8 mouse cellular contexts compared by ENCODE assay signal in genomic region chr8:15496248-15496647, GRCm38 (mm10).
DNase-seq lines count a peak whose midpoint lies in the region.
"Had no signal": no experiment of that assay in that cellular context is flagged by ENCODE, and none has a peak within 500 bp of the region (broad histone marks: within the 10 kb centered on the region; RNA-seq: fewer than 3 reads in every experiment).

No protein-coding gene starts in this region.

- DNase-seq in left cerebral cortex, adult 11 months (ENCODE audit: low spot score), result peak; percentile 79
- DNase-seq in left cerebral cortex, postnatal 4 days, result no peak
- peak; percentile 66 to 75 for DNase-seq in frontal cortex, postnatal 14 days (ENCODE audit: low spot score in 2 of 2)
- DNase-seq in left cerebral cortex, postnatal 14 days (ENCODE audit: low spot score in 2 of 2), result peak; percentile 79 to 88
- DNase-seq in telencephalon, adult 2 months (ENCODE audit: low read depth, low spot score), result peak; percentile 96
- no peak for DNase-seq in ovary, adult 18-20 months (ENCODE audit: low spot score)
- no peak for DNase-seq in gastrocnemius, postnatal 36 days
- DNase-seq: kidney, postnatal 4 days had no signal

- intact Hi-C loops in left cerebral cortex, postnatal 4 days (cut with DNase I), result loop anchor here (10.0 kb wide), 1 partner anchor 99 kb away; no protein-coding TSS in a partner anchor
- intact Hi-C loops in left cerebral cortex, postnatal 14 days (cut with DNase I), result loop anchor here (10.0 kb wide), 1 partner anchor 99 kb away; no protein-coding TSS in a partner anchor
- intact Hi-C loops in gastrocnemius, postnatal 36 days (cut with DNase I), result no loop called here

Comparison
In these comparisons a context has a peak if more than half of its experiments do, and no peak if none do; other contexts are left out.
1. DNase-seq: peak in left cerebral cortex, adult 11 months (single experiment), frontal cortex, postnatal 14 days (2 of 2), left cerebral cortex, postnatal 14 days (2 of 2) and telencephalon, adult 2 months (single experiment); none in left cerebral cortex, postnatal 4 days (single experiment), ovary, adult 18-20 months (single experiment) and gastrocnemius, postnatal 36 days (0 of 2).